Mouse (Mus musculus): ENCODE data around the gene Nek5.

DNA sequence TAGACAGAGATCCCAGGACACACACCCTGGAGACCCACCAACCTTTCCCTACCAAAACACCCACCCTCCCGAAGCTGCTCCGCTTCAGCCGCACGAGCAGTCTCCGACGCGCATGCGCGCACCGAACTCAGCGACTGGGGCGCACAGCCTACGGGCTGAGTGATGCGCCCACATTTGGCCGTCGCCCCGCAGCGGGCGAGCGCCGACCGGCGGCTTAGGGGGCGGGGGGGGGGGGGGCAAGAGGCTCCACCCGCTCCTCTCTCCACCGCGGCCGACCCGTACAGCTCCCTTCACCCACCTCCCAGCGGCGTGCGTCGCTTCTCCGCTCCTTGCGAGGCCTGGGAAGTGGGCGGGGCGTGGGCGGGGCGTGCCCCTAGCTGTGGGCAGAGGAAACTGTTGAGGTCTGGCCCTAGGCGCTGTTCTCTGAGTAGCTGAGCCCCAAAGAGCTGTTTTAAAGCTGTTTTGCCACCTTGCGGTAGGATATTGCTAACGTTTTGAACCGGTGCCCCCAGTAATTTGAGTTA is 41.3 kb upstream of the Nek5 start, which contains the start of gene Nek3:
- TF ChIP-seq CTCF (IDR thresholded peaks at IDR 0.05), result peak; percentile 83
- TF ChIP-seq POLR2A (IDR thresholded peaks at IDR 0.05; ENCODE audit: insufficient read depth, low read depth, low read length), result peak; percentile 81

Measured in heart, adult 2 months (tissue).